Mouse (Mus musculus) myocyte (in vitro differentiated cells): ENCODE measurements around the gene Tanc1.

ENCODE experiments used
- MAX ChIP-seq: IDR thresholded peaks from one replicate; pipeline ENCODE4 v1.6.1; 2011; ENCODE audit warnings: low read depth, mild to moderate bottlenecking, control low read depth
- MYOD1 ChIP-seq, 3 experiments: IDR thresholded peaks; one replicate each; pipeline ENCODE4 v1.6.1; 2011; ENCODE audit warnings: control low read depth in 2 of 3, low read depth in 2 of 3, mild to moderate bottlenecking in 2 of 3, moderate library complexity in 1 of 3; ENCODE audit not compliant: insufficient read length in 2 of 3, control insufficient read depth in 1 of 3
- POLR2A ChIP-seq: IDR thresholded peaks from one replicate; pipeline ENCODE4 v1.6.1; 2011; ENCODE audit warnings: low read depth, mild to moderate bottlenecking, control low read depth, moderate library complexity; ENCODE audit not compliant: insufficient read length
- POLR2AphosphoS2 ChIP-seq: IDR thresholded peaks from one replicate; pipeline ENCODE4 v1.6.1; 2011; ENCODE audit warnings: low read depth, control low read depth; ENCODE audit not compliant: insufficient read length
- SRF ChIP-seq: IDR thresholded peaks from one replicate; pipeline ENCODE4 v1.6.1; 2011; ENCODE audit warnings: low read depth; ENCODE audit not compliant: control insufficient read depth, insufficient read length
- TCF12 ChIP-seq: IDR thresholded peaks from one replicate; pipeline ENCODE4 v1.6.1; 2011; ENCODE audit warnings: mild to moderate bottlenecking, control low read depth; ENCODE audit not compliant: poor library complexity, insufficient read depth, severe bottlenecking
- USF1 ChIP-seq: IDR thresholded peaks from one replicate; pipeline ENCODE4 v1.6.1; 2011; ENCODE audit warnings: low read depth, mild to moderate bottlenecking, control low read depth, moderate library complexity

DNA sequence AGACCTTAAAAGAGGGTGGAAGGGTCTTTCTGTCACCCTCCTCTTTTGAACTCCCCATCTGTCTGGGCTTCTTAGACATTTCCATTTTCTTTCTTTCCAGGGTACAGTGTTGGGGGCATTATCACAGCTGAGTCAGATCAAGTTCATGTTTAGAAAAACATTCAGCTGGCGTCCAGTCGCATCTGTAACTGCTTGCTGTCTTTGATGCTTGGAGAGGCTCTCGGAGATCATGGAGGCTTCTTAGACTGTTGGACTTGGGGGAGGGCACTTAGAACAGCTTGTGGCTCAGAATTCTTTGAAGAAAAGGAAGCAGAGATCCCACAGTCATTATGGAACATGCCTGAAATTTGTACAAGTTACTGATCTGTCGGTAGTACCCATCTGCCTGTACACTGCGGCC lies 121.6 kb downstream of the Tanc1 start:
- TF ChIP-seq MYOD1 (IDR thresholded peaks at IDR 0.05; ENCODE audit: control insufficient read depth in 1 of 3, insufficient read length in 2 of 3, low read depth in 2 of 3) (no peak), POLR2A (no peak), USF1 (no peak), MAX (no peak), SRF (no peak), TCF12 (no peak), POLR2AphosphoS2 (no peak)
